Mouse (Mus musculus) CH12.LX (cell line): ENCODE results near the gene Ccdc183. TPM values are rescaled to one million over a fixed set of nuclear protein-coding genes. Genes with fewer than 3 reads are reported as not detected.

Experiments used
- DNase-seq: peaks from one replicate; pipeline ENCODE4 v3.0.0-alpha.2; 2013; ENCODE audit errors: extremely low read depth
- H3K27ac ChIP-seq: 2 replicates; pipeline ENCODE4 v1.5.1; 2012; ENCODE audit warnings: low read depth, mild to moderate bottlenecking, control low read depth, moderate library complexity; ENCODE audit not compliant: insufficient read depth
- H3K27me3 ChIP-seq: replicated peaks from 2 replicates; pipeline ENCODE3; 2012; ENCODE audit warnings: inconsistent platforms
- H3K36me3 ChIP-seq, 2 experiments: replicated peaks in 1 of 2; 2 replicates each; pipeline versions ENCODE3 to v1.6.1; 2012; ENCODE audit warnings: inconsistent platforms in 1 of 2, low read length in 1 of 2, mild to moderate bottlenecking in 1 of 2, mixed read lengths in 1 of 2, moderate library complexity in 1 of 2; ENCODE audit not compliant: control insufficient read depth in 1 of 2, insufficient read depth in 1 of 2
- H3K4me1 ChIP-seq, 2 experiments: 2 replicates each; pipeline ENCODE4 v1.6.1; 2012; ENCODE audit warnings: inconsistent platforms in 1 of 2, moderate library complexity in 1 of 2; ENCODE audit not compliant: insufficient read depth in 2 of 2, control insufficient read depth in 1 of 2
- H3K4me2 ChIP-seq: 2 replicates; pipeline ENCODE4 v1.6.1; 2012; ENCODE audit warnings: low read depth, mild to moderate bottlenecking, control low read depth; ENCODE audit not compliant: poor library complexity, insufficient read depth, severe bottlenecking
- H3K4me3 ChIP-seq, 3 experiments: fragments of 150-350 bp in 1 of 3; sonication (generic) in 1 of 3; replicated peaks in 1 of 3; 2 replicates each; pipeline versions ENCODE3 to v1.5.1; 2011 to 2012; ENCODE audit warnings: low read depth in 2 of 3, low read length in 2 of 3, mild to moderate bottlenecking in 2 of 3, moderate library complexity in 2 of 3, control low read depth in 1 of 3, improper control_type of control experiment in 1 of 3, inconsistent platforms in 1 of 3, mixed read lengths in 1 of 3; ENCODE audit not compliant: poor library complexity in 1 of 3
- H3K79me2 ChIP-seq: replicated peaks from 2 replicates; pipeline ENCODE4 v1.6.1; 2012; ENCODE audit warnings: mild to moderate bottlenecking, moderate library complexity; ENCODE audit not compliant: control insufficient read depth, poor library complexity, insufficient read depth, severe bottlenecking; ENCODE audit errors: extremely low read depth
- H3K9ac ChIP-seq: 2 replicates; pipeline ENCODE4 v1.6.1; 2012; ENCODE audit warnings: low read depth, mild to moderate bottlenecking, control low read depth, moderate library complexity; ENCODE audit not compliant: insufficient read depth
- H3K9me3 ChIP-seq: replicated peaks from 2 replicates; pipeline ENCODE3; 2012; ENCODE audit warnings: low read length, inconsistent platforms, mixed read lengths
- BHLHE40 ChIP-seq: IDR thresholded peaks from 2 replicates; pipeline ENCODE4 v1.6.1; 2011; ENCODE audit warnings: mild to moderate bottlenecking, low read depth, low read length, improper control_type of control experiment
- CHD1 ChIP-seq: IDR thresholded peaks from 2 replicates; pipeline ENCODE4 v1.6.1; 2012; ENCODE audit warnings: low read depth, low read length, improper control_type of control experiment, inconsistent platforms
- CTCF ChIP-seq, 2 experiments: IDR thresholded peaks in 1 of 2; conservative IDR thresholded peaks in 1 of 2; 2 replicates each; pipeline ENCODE4 v1.5.1; 2011 to 2012; ENCODE audit warnings: low read depth in 2 of 2, low read length in 2 of 2, improper control_type of control experiment in 1 of 2, inconsistent platforms in 1 of 2, mild to moderate bottlenecking in 1 of 2, moderate library complexity in 1 of 2
- E2F4 ChIP-seq: IDR thresholded peaks from 2 replicates; pipeline ENCODE4 v1.6.1; 2011; ENCODE audit warnings: low read depth, low read length, improper control_type of control experiment; ENCODE audit not compliant: insufficient replicate concordance
- GABPA ChIP-seq: IDR thresholded peaks from 2 replicates; pipeline ENCODE4 v1.6.1; 2012; ENCODE audit warnings: low read depth, low read length, improper control_type of control experiment, inconsistent platforms; ENCODE audit not compliant: insufficient replicate concordance
- HCFC1 ChIP-seq: IDR thresholded peaks from 2 replicates; pipeline ENCODE4 v1.6.1; 2012; ENCODE audit warnings: low read depth, mild to moderate bottlenecking, inconsistent platforms, low read length, improper control_type of control experiment
- IRF4 ChIP-seq: IDR thresholded peaks from 2 replicates; pipeline ENCODE4 v1.6.1; 2014; ENCODE audit warnings: low read depth, mild to moderate bottlenecking, inconsistent platforms, low read length, improper control_type of control experiment
- JUN ChIP-seq: IDR thresholded peaks from 2 replicates; pipeline ENCODE4 v1.6.1; 2011; ENCODE audit warnings: low read depth, mild to moderate bottlenecking, low read length, improper control_type of control experiment, moderate library complexity; ENCODE audit not compliant: insufficient read depth
- JUND ChIP-seq: conservative IDR thresholded peaks from 2 replicates; pipeline ENCODE4 v1.6.1; 2011; ENCODE audit warnings: low read depth, low read length, improper control_type of control experiment
- MAX ChIP-seq: IDR thresholded peaks from 2 replicates; pipeline ENCODE4 v1.6.1; 2011; ENCODE audit warnings: low read length, improper control_type of control experiment
- MEF2A ChIP-seq: IDR thresholded peaks from 2 replicates; pipeline ENCODE4 v1.6.1; 2014; ENCODE audit warnings: low read depth, mild to moderate bottlenecking, inconsistent platforms, low read length, improper control_type of control experiment, borderline replicate concordance
- MXI1 ChIP-seq: IDR thresholded peaks from 2 replicates; pipeline ENCODE4 v1.6.1; 2011; ENCODE audit warnings: mild to moderate bottlenecking, low read depth, low read length, improper control_type of control experiment
- POLR2A ChIP-seq: IDR thresholded peaks from 2 replicates; pipeline ENCODE4 v1.6.1; 2011; ENCODE audit warnings: low read depth, mild to moderate bottlenecking, improper control_type of control experiment, low read length
- RCOR1 ChIP-seq: conservative IDR thresholded peaks from 2 replicates; pipeline ENCODE4 v1.6.1; 2012; ENCODE audit warnings: low read depth, mild to moderate bottlenecking, inconsistent platforms, low read length, improper control_type of control experiment
- SIN3A ChIP-seq: IDR thresholded peaks from 2 replicates; pipeline ENCODE4 v1.6.1; 2012; ENCODE audit warnings: low read length, improper control_type of control experiment, inconsistent platforms
- SMC3 ChIP-seq: IDR thresholded peaks from 2 replicates; pipeline ENCODE4 v1.6.1; 2011; ENCODE audit warnings: low read depth, low read length, improper control_type of control experiment
- TCF12 ChIP-seq: IDR thresholded peaks from 2 replicates; pipeline ENCODE4 v1.6.1; 2014; ENCODE audit warnings: low read depth, mild to moderate bottlenecking, inconsistent platforms, low read length, improper control_type of control experiment
- UBTF ChIP-seq: IDR thresholded peaks from 2 replicates; pipeline ENCODE4 v1.6.1; 2012; ENCODE audit warnings: low read depth, mild to moderate bottlenecking, inconsistent platforms, low read length, improper control_type of control experiment, moderate library complexity
- USF1 ChIP-seq: IDR thresholded peaks from 2 replicates; pipeline ENCODE4 v1.6.1; 2014; ENCODE audit warnings: low read depth, mild to moderate bottlenecking, inconsistent platforms, low read length, improper control_type of control experiment
- USF2 ChIP-seq: conservative IDR thresholded peaks from 2 replicates; pipeline ENCODE4 v1.6.1; 2011; ENCODE audit warnings: low read depth, low read length, improper control_type of control experiment
- ZKSCAN1 ChIP-seq: IDR thresholded peaks from 2 replicates; pipeline ENCODE4 v1.6.1; 2012; ENCODE audit warnings: low read depth, inconsistent platforms, low read length, improper control_type of control experiment, borderline replicate concordance
- ZMIZ1 ChIP-seq: IDR thresholded peaks from 2 replicates; pipeline ENCODE4 v1.6.1; 2012; ENCODE audit warnings: low read depth, mild to moderate bottlenecking, inconsistent platforms, low read length, improper control_type of control experiment
- ZNF384 ChIP-seq: IDR thresholded peaks from 2 replicates; pipeline ENCODE4 v1.6.1; 2012; ENCODE audit warnings: low read depth, low read length, improper control_type of control experiment, inconsistent platforms
- dilution Hi-C: fragments of 300-500 bp; cut with MboI; formaldehyde crosslinking; loops from 2 replicates; pipeline ENCODE4 v1.14.3; 2020; ENCODE audit warnings: low sequenced_read_pairs; ENCODE audit not compliant: extremely low pct_unique_long_range_greater_than_20kb, extremely low pct_ligation_motif_present
- in situ Hi-C: fragments of 300-500 bp; cut with MboI; formaldehyde crosslinking; loops from 3 replicates; pipeline ENCODE4 v1.14.3; 2019; ENCODE audit warnings: low sequenced_read_pairs, low pct_ligation_motif_present, low pct_unique_long_range_greater_than_20kb, mixed read lengths
- polyA plus RNA-seq: library from polyadenylated mRNA; unstranded; fragments of >175 nt; gene quantifications from 2 replicates; pipeline ENCODE4 v1.2.1, GENCODE M21; 2012; ENCODE audit warnings: low read depth; ENCODE audit not compliant: insufficient read length
- total RNA-seq, 2 experiments: library from RNA; depleted of rRNA; stranded (reverse); fragments of 300-350 nt in 1 of 2; fragments of >200 nt in 1 of 2; gene quantifications; 2 replicates each; pipeline ENCODE4 v1.2.3; 2012 to 2014

The Ccdc183 gene
- total and polyA plus RNA-seq, 3 experiments, result 0.13 TPM; not detected in 2

DNA sequence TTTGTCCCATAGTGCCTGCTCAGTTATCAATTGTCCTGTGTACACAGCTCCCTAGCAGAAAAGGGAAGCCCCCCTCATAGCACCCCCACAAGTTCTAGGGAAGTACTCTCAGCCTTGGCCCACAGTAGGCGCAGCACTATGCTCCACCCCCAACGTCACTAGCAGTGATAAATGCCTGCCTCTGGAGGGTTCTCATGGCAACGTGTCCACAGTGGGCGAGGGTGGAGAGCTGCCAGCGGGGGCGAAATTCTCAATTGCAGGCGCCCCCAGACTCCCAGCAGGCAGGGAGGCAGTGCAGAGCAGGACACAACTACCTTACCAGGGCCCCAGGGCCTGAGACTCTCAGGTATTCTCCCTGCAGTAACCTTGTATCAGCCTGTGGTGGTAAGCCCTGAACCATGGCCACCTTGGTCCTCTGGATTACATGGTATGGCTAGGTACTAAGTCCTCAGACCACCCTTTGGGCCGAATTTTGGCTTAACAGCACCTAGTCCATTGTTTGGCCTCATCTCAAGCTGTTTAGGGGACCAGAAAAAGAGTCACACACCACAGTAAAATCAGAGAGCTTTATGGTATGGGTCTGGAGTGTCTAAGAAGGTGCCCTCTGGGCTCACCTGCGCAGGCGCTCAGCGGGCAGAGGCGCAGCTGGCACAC lies 34.9 kb downstream of the Ccdc183 start:
- Histone ChIP-seq H3K9me3 (peaks cover 26% of the 10 kb centered on the region), H3K9ac (no peak overlapping the region), H3K36me3 (peaks cover 46 to 80% of the 10 kb centered on the region in 2 experiments), H3K27me3 (no peaks in the 10 kb centered on the region), H3K27ac (no peak overlapping the region), H3K4me3 (no peak overlapping the region), H3K79me2 (no peaks in the 10 kb centered on the region), H3K4me1 (peaks cover 5 to 24% of the 10 kb centered on the region in 2 experiments; a peak in 3 of 4 replicates), H3K4me2 (no peak overlapping the region)
- in situ Hi-C loops, result no loop called here
- DNase-seq, result no peak
- TF ChIP-seq JUN (no peak), GABPA (no peak), SIN3A (no peak), TCF12 (no peak), MEF2A (no peak), MAX (no peak), IRF4 (no peak), HCFC1 (no peak)
- dilution Hi-C loops, result no loop called here

DNA sequence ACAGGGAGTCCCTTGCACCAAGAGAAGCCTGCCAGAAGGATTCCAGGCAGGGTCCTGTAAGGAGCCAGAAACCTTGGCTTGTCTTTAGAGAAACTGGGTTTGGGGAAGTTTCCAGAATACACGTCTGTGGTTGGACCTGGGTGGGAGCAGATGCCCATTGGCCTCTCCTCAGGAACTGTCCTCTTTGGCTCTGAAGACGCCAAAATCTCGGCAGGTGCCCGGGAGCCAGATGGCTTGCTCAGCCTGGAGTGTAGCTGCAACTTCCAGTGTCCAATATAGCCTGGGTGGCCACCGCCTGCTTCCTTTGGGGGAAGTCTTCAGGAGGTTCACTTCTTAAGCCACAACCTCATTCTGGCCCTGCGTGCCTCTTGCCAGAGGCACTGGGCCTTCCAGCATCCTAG lies 35.6 kb downstream of the Ccdc183 start:
- dilution Hi-C loops (no loop called here), in situ Hi-C loops (no loop called here)
- Histone ChIP-seq H3K27ac (no peak overlapping the region), H3K9me3 (peaks cover 33% of the 10 kb centered on the region), H3K9ac (no peak overlapping the region), H3K27me3 (no peaks in the 10 kb centered on the region), H3K79me2 (no peaks in the 10 kb centered on the region), H3K4me3 (no peak overlapping the region), H3K4me2 (no peak overlapping the region), H3K36me3 (peaks cover 46 to 80% of the 10 kb centered on the region in 2 experiments), H3K4me1 (peaks cover 5 to 24% of the 10 kb centered on the region in 2 experiments; a peak in 3 of 4 replicates)
- TF ChIP-seq CHD1, result no peak
- TF ChIP-seq IRF4, result no peak
- TF ChIP-seq CTCF (conservative IDR thresholded peaks at IDR 0.05 in 1 of 2, IDR thresholded peaks at IDR 0.05 in 1 of 2; ENCODE audit: low read depth in 2 of 2, low read length in 2 of 2), result no peak
- TF ChIP-seq ZKSCAN1, result no peak
- no peak for TF ChIP-seq POLR2A
- no peak for TF ChIP-seq JUND
- TF ChIP-seq SIN3A, result no peak
- TF ChIP-seq USF1, result no peak
- no peak for TF ChIP-seq ZMIZ1
- TF ChIP-seq E2F4, result no peak
- no peak for TF ChIP-seq GABPA
- TF ChIP-seq USF2, result no peak
- no peak for TF ChIP-seq MXI1
- no peak for TF ChIP-seq ZNF384
- TF ChIP-seq HCFC1, result no peak
- TF ChIP-seq SMC3, result no peak
- TF ChIP-seq JUN, result no peak
- TF ChIP-seq UBTF, result no peak
- TF ChIP-seq BHLHE40, result no peak
- TF ChIP-seq RCOR1, result no peak
- DNase-seq, result no peak
